Mouse (Mus musculus): ENCODE data around the gene Slc9a8.

Slc9a8 gene

GRCm38 (mm10) chr2:167483081-167483826 lies 61.7 kb downstream of the Slc9a8 start:
- DNase-seq (ENCODE audit: low read depth, low spot score), result no peak

- DNase-seq (ENCODE audit: low read depth, low spot score), result no peak
Observed at GRCm38 (mm10) chr2:167483827-167484410, 62.4 kb downstream of the Slc9a8 start.

- no peak for DNase-seq (ENCODE audit: low read depth, low spot score)
Observed at GRCm38 (mm10) chr2:167484932-167485331, 63.4 kb downstream of the Slc9a8 start.

GRCm38 (mm10) chr2:167485501-167486377 lies 64.2 kb downstream of the Slc9a8 start:
- DNase-seq (ENCODE audit: low read depth, low spot score), result no peak

- DNase-seq (ENCODE audit: low read depth, low spot score), result no peak
Observed at GRCm38 (mm10) chr2:167486573-167486972, 65.1 kb downstream of the Slc9a8 start.

- DNase-seq (ENCODE audit: low read depth, low spot score), result no peak
Observed at GRCm38 (mm10) chr2:167487551-167487950, 66.0 kb downstream of the Slc9a8 start.

GRCm38 (mm10) chr2:167487994-167488393 lies 66.5 kb downstream of the Slc9a8 start:
- DNase-seq (ENCODE audit: low read depth, low spot score), result no peak

- no peak for DNase-seq (ENCODE audit: low read depth, low spot score)
Observed at GRCm38 (mm10) chr2:167490813-167491525, 69.5 kb downstream of the Slc9a8 start.

GRCm38 (mm10) chr2:167491757-167492708 lies 70.5 kb downstream of the Slc9a8 start, which contains the start of gene Rnf114:
TSS of gene Rnf114 (plus strand) at chr2:167492645.
- DNase-seq (ENCODE audit: low read depth, low spot score), result no peak

GRCm38 (mm10) chr2:167492713-167493636 lies 71.5 kb downstream of the Slc9a8 start, which contains the start of gene Spata2:
TSS of gene Spata2 (minus strand) at chr2:167492887.
- DNase-seq (ENCODE audit: low read depth, low spot score), result peak; percentile 86

- no peak for DNase-seq (ENCODE audit: low read depth, low spot score)
Observed at GRCm38 (mm10) chr2:167496437-167496836, 74.9 kb downstream of the Slc9a8 start.

GRCm38 (mm10) chr2:167497272-167497671 lies 75.8 kb downstream of the Slc9a8 start:
- no peak for DNase-seq (ENCODE audit: low read depth, low spot score)

GRCm38 (mm10) chr2:167502554-167503252 lies 81.2 kb downstream of the Slc9a8 start:
- DNase-seq (ENCODE audit: low read depth, low spot score), result no peak

GRCm38 (mm10) chr2:167503253-167503895 lies 81.9 kb downstream of the Slc9a8 start:
- DNase-seq (ENCODE audit: low read depth, low spot score), result peak; percentile 61

GRCm38 (mm10) chr2:167503896-167504349 lies 82.4 kb downstream of the Slc9a8 start:
- DNase-seq (ENCODE audit: low read depth, low spot score), result no peak

- no peak for DNase-seq (ENCODE audit: low read depth, low spot score)
Observed at GRCm38 (mm10) chr2:167505127-167505526, 83.6 kb downstream of the Slc9a8 start.

GRCm38 (mm10) chr2:167506546-167507260 lies 85.2 kb downstream of the Slc9a8 start:
- no peak for DNase-seq (ENCODE audit: low read depth, low spot score)

Data from retina, adult 2 months (tissue).